Mouse (Mus musculus): ENCODE results near the gene Hoxd4. TPM values are rescaled to one million over a fixed set of nuclear protein-coding genes. Genes with fewer than 3 reads are reported as not detected.
A peak's percentile ranks its signal among the peaks of the same experiment; 100 is the strongest.

Gene Hoxd4
- polyA plus RNA-seq, 1 experiment: 2.9 TPM

DNA sequence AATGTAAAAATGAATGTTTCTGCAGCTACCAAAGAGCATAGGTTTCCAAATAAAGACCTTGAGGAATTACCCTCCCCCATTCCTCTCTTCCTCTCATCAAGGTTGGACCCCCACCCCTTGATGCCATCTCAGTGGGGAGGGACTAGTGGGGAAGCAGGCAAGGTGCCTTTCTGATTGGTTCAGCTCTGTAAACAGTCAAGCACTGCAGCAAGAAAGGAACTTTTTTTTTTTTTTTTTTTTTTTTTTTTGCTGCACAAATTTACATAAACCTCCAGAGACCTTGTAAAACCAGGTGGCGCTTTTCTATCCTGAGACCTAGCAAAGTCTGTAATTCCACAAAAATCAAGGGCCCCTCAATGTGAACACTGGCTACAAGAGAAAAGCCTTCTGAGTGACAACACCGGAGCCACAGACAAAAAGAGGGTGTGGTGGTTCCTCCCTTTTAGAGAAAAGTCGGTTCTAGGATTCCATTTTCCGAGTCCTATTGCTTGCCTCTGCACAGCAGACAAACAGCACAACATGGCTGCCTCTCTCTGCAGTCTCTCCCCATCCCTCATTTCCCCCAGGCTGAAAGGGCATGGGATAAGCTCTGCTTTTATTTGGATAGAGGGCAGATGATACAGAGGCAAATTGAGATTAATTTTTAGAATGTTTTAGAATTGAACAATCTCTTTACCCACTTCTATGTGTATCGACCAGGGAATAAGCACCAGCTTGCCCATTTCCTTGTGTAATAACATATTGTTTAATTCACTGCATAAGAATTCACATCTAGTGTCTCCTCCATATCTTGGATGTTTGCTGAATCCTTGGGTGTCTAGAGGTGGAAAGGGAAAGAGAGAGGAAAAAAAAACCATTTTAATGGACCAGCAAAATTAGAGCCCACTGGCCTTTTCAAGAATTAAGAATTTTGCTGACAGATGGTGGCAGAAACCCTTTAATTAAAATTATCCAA lies 2.0 kb upstream of the Hoxd4 start:
- H3K27ac ChIP-seq (ENCODE audit: insufficient read depth, low read depth, low read length): no peak overlapping the region
- WGBS: 25% methylated on average over 5 of the region's 5 CpGs
- peaks cover 69% of the 10 kb centered on the region for H3K27me3 ChIP-seq (ENCODE audit: control insufficient read depth, insufficient read depth, low read length)
- H3K4me1 ChIP-seq (ENCODE audit: control insufficient read depth, insufficient read depth, insufficient read length, low read length): peaks cover 5% of the 10 kb centered on the region
- TF ChIP-seq POLR2A (IDR thresholded peaks at IDR 0.05; ENCODE audit: low read depth, low read length) (no peak), CTCF (IDR thresholded peaks at IDR 0.05; ENCODE audit: extremely low read depth, insufficient read length, insufficient replicate concordance, low read depth, low read length) (no peak)
- no peaks in the 10 kb centered on the region for H3K36me3 ChIP-seq (ENCODE audit: control insufficient read depth, insufficient read depth, low read length)
- no peak overlapping the region for H3K4me3 ChIP-seq (ENCODE audit: low read depth, low read length)

DNA sequence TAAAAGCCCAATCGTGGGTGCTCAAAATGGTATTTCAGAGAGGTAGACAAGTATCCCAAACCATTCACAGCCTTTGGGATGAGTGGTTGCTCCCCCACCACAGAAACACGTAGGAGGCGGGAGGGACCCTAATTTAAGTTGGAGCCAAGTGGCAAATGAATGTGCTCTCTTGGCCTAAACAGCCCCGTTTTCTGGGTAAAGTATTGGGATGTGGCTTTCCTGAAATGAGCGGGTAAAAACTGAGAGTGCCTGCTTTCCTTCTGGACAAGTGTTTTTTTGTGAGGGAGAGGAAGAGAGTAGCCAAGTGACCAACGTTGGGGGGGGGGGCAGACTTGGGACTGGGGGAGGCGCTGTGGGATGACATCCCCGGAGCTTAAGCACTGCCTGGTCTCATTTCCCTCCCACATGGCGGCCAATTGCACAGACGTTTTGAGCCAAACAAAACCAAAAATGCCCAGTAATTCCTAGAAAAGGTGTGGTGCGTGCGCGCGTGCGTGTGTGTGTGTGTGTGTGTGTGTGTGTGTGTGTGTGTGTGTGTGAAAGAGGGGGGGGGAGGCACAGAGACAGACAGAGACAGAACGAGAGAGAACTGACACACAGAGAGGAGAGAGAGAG lies 693 bp upstream of the Hoxd4 start:
- TF ChIP-seq POLR2A (IDR thresholded peaks at IDR 0.05; ENCODE audit: low read depth, low read length): no peak
- no peak for TF ChIP-seq CTCF (IDR thresholded peaks at IDR 0.05; ENCODE audit: extremely low read depth, insufficient read length, insufficient replicate concordance, low read depth, low read length)
- H3K4me1 ChIP-seq (ENCODE audit: control insufficient read depth, insufficient read depth, insufficient read length, low read length): peaks cover 4% of the 10 kb centered on the region
- H3K36me3 ChIP-seq (ENCODE audit: control insufficient read depth, insufficient read depth, low read length): no peaks in the 10 kb centered on the region
- WGBS: 6% methylated on average over 16 of the region's 16 CpGs
- H3K27ac ChIP-seq (ENCODE audit: insufficient read depth, low read depth, low read length): no peak overlapping the region
- peaks cover 63% of the 10 kb centered on the region for H3K27me3 ChIP-seq (ENCODE audit: control insufficient read depth, insufficient read depth, low read length)
- H3K4me3 ChIP-seq (ENCODE audit: low read depth, low read length): peak overlapping the region; percentile 48; the same call in 1 of the 2 replicates

DNA sequence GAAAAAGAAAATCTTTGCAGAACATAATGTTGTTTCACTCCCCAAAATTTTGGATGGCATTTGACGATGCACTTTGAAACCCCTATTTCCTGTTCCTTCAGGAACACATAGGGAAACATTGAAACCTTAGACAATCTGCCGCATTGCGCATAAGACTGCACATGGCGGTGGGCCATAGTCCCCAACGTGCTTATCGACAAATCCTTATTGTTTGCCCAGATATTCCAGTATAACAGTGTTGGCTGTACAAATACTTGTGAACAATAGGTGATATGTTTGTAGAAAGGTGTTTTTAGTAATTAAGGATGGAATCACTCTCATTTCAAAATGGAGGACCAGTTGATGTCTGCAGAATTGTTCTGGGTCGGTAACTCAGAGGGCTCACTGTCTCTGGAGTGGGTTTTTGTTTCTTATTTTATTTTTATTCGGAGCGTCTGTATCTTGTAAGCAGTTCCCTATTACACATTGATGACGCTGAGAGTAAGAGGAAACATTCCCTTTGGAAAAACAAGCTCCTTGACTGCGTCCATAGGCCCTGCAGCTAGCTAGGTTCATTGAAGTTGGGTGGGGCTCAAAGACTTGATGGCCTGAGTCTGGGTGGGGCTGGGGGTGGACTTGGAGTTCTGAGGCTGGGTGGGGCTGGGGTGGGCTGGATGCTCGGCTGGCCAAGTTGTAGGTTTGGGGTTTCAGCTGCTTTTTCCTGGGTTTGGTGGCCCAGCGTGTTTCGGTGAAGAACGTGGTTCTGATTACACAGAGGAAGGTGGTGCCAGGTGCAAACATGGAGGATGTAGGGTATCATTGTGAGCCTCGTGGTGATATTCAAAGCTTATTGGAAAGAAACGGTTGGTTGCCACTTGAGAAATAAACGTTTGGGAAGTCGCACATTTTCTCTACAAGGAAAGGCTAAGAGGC lies 1.8 kb downstream of the Hoxd4 start:
- Histone ChIP-seq H3K4me1 (ENCODE audit: control insufficient read depth, insufficient read depth, insufficient read length, low read length) (peaks cover 4% of the 10 kb centered on the region), H3K27ac (ENCODE audit: insufficient read depth, low read depth, low read length) (no peak overlapping the region), H3K36me3 (ENCODE audit: control insufficient read depth, insufficient read depth, low read length) (no peaks in the 10 kb centered on the region), H3K27me3 (ENCODE audit: control insufficient read depth, insufficient read depth, low read length) (peaks cover 49% of the 10 kb centered on the region), H3K4me3 (ENCODE audit: low read depth, low read length) (no peak overlapping the region)
- 30% methylated on average over 19 of the region's 19 CpGs for WGBS
- no peak for TF ChIP-seq POLR2A (IDR thresholded peaks at IDR 0.05; ENCODE audit: low read depth, low read length)
- TF ChIP-seq CTCF (IDR thresholded peaks at IDR 0.05; ENCODE audit: extremely low read depth, insufficient read length, insufficient replicate concordance, low read depth, low read length): no peak

DNA sequence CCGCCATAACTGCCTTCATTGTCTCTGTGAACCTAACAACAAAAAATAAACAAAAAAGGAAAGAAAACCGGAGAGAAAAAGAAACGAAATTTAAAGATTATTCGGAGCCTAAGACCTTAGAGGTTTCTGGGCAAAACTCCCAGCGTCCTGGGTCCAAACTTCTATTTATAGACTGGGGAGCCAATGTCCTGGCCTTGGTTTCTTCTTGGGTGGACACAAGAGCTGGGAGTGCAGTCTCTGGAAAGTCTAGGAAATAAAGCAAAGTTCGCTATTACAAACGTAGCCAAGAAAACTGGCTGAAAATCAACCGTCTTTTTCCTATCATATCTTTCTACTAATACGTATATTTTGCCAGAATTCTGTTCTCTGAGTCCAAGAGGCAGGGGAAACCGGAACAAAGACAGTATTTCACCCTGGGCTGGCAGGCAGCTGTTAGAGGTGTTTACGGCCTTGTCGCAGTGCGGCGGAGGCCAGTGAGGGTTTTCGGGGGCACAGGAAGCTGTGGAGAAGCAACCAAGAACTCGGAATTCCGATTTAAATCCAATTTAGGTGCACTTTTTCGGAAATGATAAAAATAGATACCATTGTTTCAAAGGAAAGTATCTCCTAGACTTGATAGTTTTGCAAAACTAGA lies 2.5 kb downstream of the Hoxd4 start:
- TF ChIP-seq CTCF (IDR thresholded peaks at IDR 0.05; ENCODE audit: extremely low read depth, insufficient read length, insufficient replicate concordance, low read depth, low read length) (no peak), POLR2A (IDR thresholded peaks at IDR 0.05; ENCODE audit: low read depth, low read length) (no peak)
- H3K27ac ChIP-seq (ENCODE audit: insufficient read depth, low read depth, low read length): no peak overlapping the region
- peaks cover 4% of the 10 kb centered on the region for H3K4me1 ChIP-seq (ENCODE audit: control insufficient read depth, insufficient read depth, insufficient read length, low read length)
- H3K27me3 ChIP-seq (ENCODE audit: control insufficient read depth, insufficient read depth, low read length): peaks cover 45% of the 10 kb centered on the region
- no peaks in the 10 kb centered on the region for H3K36me3 ChIP-seq (ENCODE audit: control insufficient read depth, insufficient read depth, low read length)
- H3K4me3 ChIP-seq (ENCODE audit: low read depth, low read length): no peak overlapping the region
- 30% methylated on average over 18 of the region's 18 CpGs for WGBS

DNA sequence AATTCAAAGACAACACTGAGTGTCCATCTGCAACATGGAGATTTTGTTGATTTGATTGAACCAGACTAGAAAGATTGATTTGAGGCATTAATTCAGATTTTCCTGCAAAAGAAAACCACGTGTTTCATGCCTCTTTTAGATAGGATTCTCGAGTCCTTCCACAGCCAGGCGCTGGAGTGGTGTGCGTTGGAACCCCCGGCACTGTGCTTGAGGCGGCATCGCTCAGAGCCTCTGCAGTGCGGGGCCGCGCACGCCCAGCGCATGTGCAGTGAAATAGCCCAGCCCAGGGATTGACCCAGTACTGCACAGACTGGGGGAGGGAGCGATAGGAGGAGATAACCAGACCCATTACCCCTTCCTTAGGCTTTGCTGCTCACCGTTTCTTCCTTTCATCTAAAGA lies 3.2 kb downstream of the Hoxd4 start:
- TF ChIP-seq CTCF (IDR thresholded peaks at IDR 0.05; ENCODE audit: extremely low read depth, insufficient read length, insufficient replicate concordance, low read depth, low read length): no peak
- TF ChIP-seq POLR2A (IDR thresholded peaks at IDR 0.05; ENCODE audit: low read depth, low read length): no peak
- H3K4me3 ChIP-seq (ENCODE audit: low read depth, low read length): no peak overlapping the region; the same call in 1 of the 2 replicates
- peaks cover 4% of the 10 kb centered on the region for H3K4me1 ChIP-seq (ENCODE audit: control insufficient read depth, insufficient read depth, insufficient read length, low read length)
- 7% methylated on average over 14 of the region's 14 CpGs for WGBS
- H3K36me3 ChIP-seq (ENCODE audit: control insufficient read depth, insufficient read depth, low read length): no peaks in the 10 kb centered on the region
- peaks cover 42% of the 10 kb centered on the region for H3K27me3 ChIP-seq (ENCODE audit: control insufficient read depth, insufficient read depth, low read length)
- H3K27ac ChIP-seq (ENCODE audit: insufficient read depth, low read depth, low read length): no peak overlapping the region

DNA sequence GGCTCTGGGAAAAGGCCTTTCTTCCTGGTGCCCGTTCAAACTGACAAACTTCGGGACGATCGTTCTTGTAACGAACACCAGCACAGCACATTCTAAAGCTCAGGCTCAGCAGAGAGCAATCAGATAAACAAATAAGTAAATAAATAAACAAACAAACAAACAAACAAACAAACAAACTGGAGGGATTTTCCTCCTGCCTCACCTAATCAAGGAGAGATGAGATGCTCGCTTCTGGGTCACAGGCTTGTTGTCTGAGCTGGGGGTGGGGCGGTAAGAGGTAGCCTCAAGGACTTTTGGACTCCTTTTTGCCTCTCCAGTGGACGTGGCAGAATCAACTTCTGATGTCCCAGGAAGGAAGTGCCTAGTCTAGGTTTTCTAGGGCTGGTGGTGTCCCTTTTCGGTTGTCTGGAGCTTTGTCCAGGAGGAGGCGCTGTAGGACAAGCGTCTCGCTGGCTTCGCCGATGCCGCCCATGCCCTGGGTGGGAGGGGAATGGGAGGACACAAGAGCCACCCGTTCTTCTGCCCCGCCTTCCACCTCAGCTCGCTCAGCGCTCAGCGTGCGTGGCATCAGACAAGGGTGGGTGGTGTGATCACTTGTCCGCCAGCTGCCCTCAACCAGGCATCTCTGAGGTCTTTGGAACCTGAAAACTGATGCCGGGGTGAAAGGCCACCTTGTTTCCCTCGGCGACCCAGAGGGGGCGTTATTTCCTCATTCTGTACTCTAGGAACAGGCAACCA lies 3.9 kb downstream of the Hoxd4 start:
- H3K4me3 ChIP-seq (ENCODE audit: low read depth, low read length): peak overlapping the region; percentile 39
- H3K27me3 ChIP-seq (ENCODE audit: control insufficient read depth, insufficient read depth, low read length): peaks cover 36% of the 10 kb centered on the region

More for the DNA sequence above, 3.9 kb downstream of the Hoxd4 start:
- no peak for TF ChIP-seq POLR2A (IDR thresholded peaks at IDR 0.05; ENCODE audit: low read depth, low read length)
- TF ChIP-seq CTCF (IDR thresholded peaks at IDR 0.05; ENCODE audit: extremely low read depth, insufficient read length, insufficient replicate concordance, low read depth, low read length): peak; percentile 85
- Histone ChIP-seq H3K36me3 (ENCODE audit: control insufficient read depth, insufficient read depth, low read length) (no peaks in the 10 kb centered on the region), H3K27ac (ENCODE audit: insufficient read depth, low read depth, low read length) (no peak overlapping the region), H3K4me1 (ENCODE audit: control insufficient read depth, insufficient read depth, insufficient read length, low read length) (peaks cover 5% of the 10 kb centered on the region)
- WGBS: 5% methylated on average over 26 of the region's 26 CpGs
